Mouse (Mus musculus) lung, postnatal 10 days (tissue): Measurements from ENCODE around the gene Ing2.

ENCODE experiments used
- DNase-seq: peaks from one replicate; pipeline ENCODE4 v3.0.0; 2021

The Ing2 gene

GRCm38 (mm10) chr8:47674777-47675710 is at the start of gene Ing2:
Gene Ing2 (minus strand): TSS chr8:47675556.
- DNase-seq, result peak; percentile 100

- DNase-seq, result no peak
Observed at GRCm38 (mm10) chr8:47721609-47722008, 46.3 kb upstream of the Ing2 start.

- DNase-seq, result no peak
Observed at GRCm38 (mm10) chr8:47718641-47719040, 43.3 kb upstream of the Ing2 start.

- DNase-seq, result peak; percentile 97
Observed at GRCm38 (mm10) chr8:47713761-47714745, 38.7 kb upstream of the Ing2 start, which contains the start of gene Cdkn2aip. Gene Cdkn2aip (minus strand): TSS chr8:47713932.

GRCm38 (mm10) chr8:47713171-47713663 is 37.9 kb upstream of the Ing2 start:
- DNase-seq, result peak; percentile 68

- DNase-seq, result no peak
Observed at GRCm38 (mm10) chr8:47708106-47708505, 32.8 kb upstream of the Ing2 start.

GRCm38 (mm10) chr8:47706746-47707145 is 31.4 kb upstream of the Ing2 start:
- no peak for DNase-seq

GRCm38 (mm10) chr8:47702333-47702732 is 27.0 kb upstream of the Ing2 start:
- DNase-seq, result no peak

GRCm38 (mm10) chr8:47697696-47698095 is 22.3 kb upstream of the Ing2 start:
- DNase-seq, result no peak

- no peak for DNase-seq
Observed at GRCm38 (mm10) chr8:47695431-47696105, 20.2 kb upstream of the Ing2 start.

GRCm38 (mm10) chr8:47693119-47693518 is 17.8 kb upstream of the Ing2 start:
- peak; percentile 89 for DNase-seq

GRCm38 (mm10) chr8:47691831-47692230 is 16.5 kb upstream of the Ing2 start:
- no peak for DNase-seq

- no peak for DNase-seq
Observed at GRCm38 (mm10) chr8:47691303-47691702, 15.9 kb upstream of the Ing2 start.

GRCm38 (mm10) chr8:47690674-47691078 is 15.3 kb upstream of the Ing2 start:
- DNase-seq, result peak; percentile 39

- peak; percentile 56 for DNase-seq
Observed at GRCm38 (mm10) chr8:47689704-47690326, 14.5 kb upstream of the Ing2 start.

GRCm38 (mm10) chr8:47684441-47684840 is 9.1 kb upstream of the Ing2 start:
- DNase-seq, result no peak

GRCm38 (mm10) chr8:47683994-47684393 is 8.6 kb upstream of the Ing2 start:
- DNase-seq, result no peak

- DNase-seq, result no peak
Observed at GRCm38 (mm10) chr8:47680306-47680705, 5.0 kb upstream of the Ing2 start.

- DNase-seq, result no peak
Observed at GRCm38 (mm10) chr8:47679603-47680002, 4.2 kb upstream of the Ing2 start.

GRCm38 (mm10) chr8:47676631-47677030 is 1.3 kb upstream of the Ing2 start:
- no peak for DNase-seq

- no peak for DNase-seq
Observed at GRCm38 (mm10) chr8:47676224-47676623, 868 bp upstream of the Ing2 start.

- DNase-seq, result no peak
Observed at GRCm38 (mm10) chr8:47675786-47676185, 430 bp upstream of the Ing2 start.
